Mouse (Mus musculus) CH12.LX (cell line): Measurements from ENCODE around the gene Scube3. TPM values are rescaled to one million over a fixed set of nuclear protein-coding genes. Genes with fewer than 3 reads are reported as not detected.

ENCODE experiments used
- DNase-seq: peaks from one replicate; pipeline ENCODE4 v3.0.0-alpha.2; 2013; ENCODE audit errors: extremely low read depth
- H3K27ac ChIP-seq: 2 replicates; pipeline ENCODE4 v1.5.1; 2012; ENCODE audit warnings: low read depth, mild to moderate bottlenecking, control low read depth, moderate library complexity; ENCODE audit not compliant: insufficient read depth
- H3K27me3 ChIP-seq: replicated peaks from 2 replicates; pipeline ENCODE3; 2012; ENCODE audit warnings: inconsistent platforms
- H3K36me3 ChIP-seq, 2 experiments: replicated peaks in 1 of 2; 2 replicates each; pipeline versions ENCODE3 to v1.6.1; 2012; ENCODE audit warnings: inconsistent platforms in 1 of 2, low read length in 1 of 2, mild to moderate bottlenecking in 1 of 2, mixed read lengths in 1 of 2, moderate library complexity in 1 of 2; ENCODE audit not compliant: control insufficient read depth in 1 of 2, insufficient read depth in 1 of 2
- H3K4me1 ChIP-seq, 2 experiments: 2 replicates each; pipeline ENCODE4 v1.6.1; 2012; ENCODE audit warnings: inconsistent platforms in 1 of 2, moderate library complexity in 1 of 2; ENCODE audit not compliant: insufficient read depth in 2 of 2, control insufficient read depth in 1 of 2
- H3K4me2 ChIP-seq: 2 replicates; pipeline ENCODE4 v1.6.1; 2012; ENCODE audit warnings: low read depth, mild to moderate bottlenecking, control low read depth; ENCODE audit not compliant: poor library complexity, insufficient read depth, severe bottlenecking
- H3K4me3 ChIP-seq, 3 experiments: fragments of 150-350 bp in 1 of 3; sonication (generic) in 1 of 3; replicated peaks in 1 of 3; 2 replicates each; pipeline versions ENCODE3 to v1.5.1; 2011 to 2012; ENCODE audit warnings: low read depth in 2 of 3, low read length in 2 of 3, mild to moderate bottlenecking in 2 of 3, moderate library complexity in 2 of 3, control low read depth in 1 of 3, improper control_type of control experiment in 1 of 3, inconsistent platforms in 1 of 3, mixed read lengths in 1 of 3; ENCODE audit not compliant: poor library complexity in 1 of 3
- H3K79me2 ChIP-seq: replicated peaks from 2 replicates; pipeline ENCODE4 v1.6.1; 2012; ENCODE audit warnings: mild to moderate bottlenecking, moderate library complexity; ENCODE audit not compliant: control insufficient read depth, poor library complexity, insufficient read depth, severe bottlenecking; ENCODE audit errors: extremely low read depth
- H3K9ac ChIP-seq: 2 replicates; pipeline ENCODE4 v1.6.1; 2012; ENCODE audit warnings: low read depth, mild to moderate bottlenecking, control low read depth, moderate library complexity; ENCODE audit not compliant: insufficient read depth
- H3K9me3 ChIP-seq: replicated peaks from 2 replicates; pipeline ENCODE3; 2012; ENCODE audit warnings: low read length, inconsistent platforms, mixed read lengths
- BHLHE40 ChIP-seq: IDR thresholded peaks from 2 replicates; pipeline ENCODE4 v1.6.1; 2011; ENCODE audit warnings: mild to moderate bottlenecking, low read depth, low read length, improper control_type of control experiment
- CHD1 ChIP-seq: IDR thresholded peaks from 2 replicates; pipeline ENCODE4 v1.6.1; 2012; ENCODE audit warnings: low read depth, low read length, improper control_type of control experiment, inconsistent platforms
- CHD2 ChIP-seq: IDR thresholded peaks from 2 replicates; pipeline ENCODE4 v1.6.1; 2011; ENCODE audit warnings: low read length, improper control_type of control experiment
- CTCF ChIP-seq, 2 experiments: IDR thresholded peaks in 1 of 2; conservative IDR thresholded peaks in 1 of 2; 2 replicates each; pipeline ENCODE4 v1.5.1; 2011 to 2012; ENCODE audit warnings: low read depth in 2 of 2, low read length in 2 of 2, improper control_type of control experiment in 1 of 2, inconsistent platforms in 1 of 2, mild to moderate bottlenecking in 1 of 2, moderate library complexity in 1 of 2
- E2F4 ChIP-seq: IDR thresholded peaks from 2 replicates; pipeline ENCODE4 v1.6.1; 2011; ENCODE audit warnings: low read depth, low read length, improper control_type of control experiment; ENCODE audit not compliant: insufficient replicate concordance
- ELF1 ChIP-seq: IDR thresholded peaks from 2 replicates; pipeline ENCODE4 v1.6.1; 2014; ENCODE audit warnings: low read depth, mild to moderate bottlenecking, inconsistent platforms, low read length, improper control_type of control experiment
- EP300 ChIP-seq: IDR thresholded peaks from 2 replicates; pipeline ENCODE4 v1.6.1; 2011; ENCODE audit warnings: low read length, improper control_type of control experiment
- ETS1 ChIP-seq: conservative IDR thresholded peaks from 2 replicates; pipeline ENCODE4 v1.6.1; 2012; ENCODE audit warnings: low read depth, mild to moderate bottlenecking, inconsistent platforms, low read length, improper control_type of control experiment, moderate library complexity
- GABPA ChIP-seq: IDR thresholded peaks from 2 replicates; pipeline ENCODE4 v1.6.1; 2012; ENCODE audit warnings: low read depth, low read length, improper control_type of control experiment, inconsistent platforms; ENCODE audit not compliant: insufficient replicate concordance
- IRF4 ChIP-seq: IDR thresholded peaks from 2 replicates; pipeline ENCODE4 v1.6.1; 2014; ENCODE audit warnings: low read depth, mild to moderate bottlenecking, inconsistent platforms, low read length, improper control_type of control experiment
- KAT2A ChIP-seq: IDR thresholded peaks from 2 replicates; pipeline ENCODE4 v1.6.1; 2012; ENCODE audit warnings: low read length, improper control_type of control experiment, inconsistent platforms; ENCODE audit not compliant: insufficient replicate concordance
- MAFK ChIP-seq: IDR thresholded peaks from 2 replicates; pipeline ENCODE4 v1.6.1; 2011; ENCODE audit warnings: low read length, improper control_type of control experiment; ENCODE audit not compliant: insufficient replicate concordance
- MAX ChIP-seq: IDR thresholded peaks from 2 replicates; pipeline ENCODE4 v1.6.1; 2011; ENCODE audit warnings: low read length, improper control_type of control experiment
- MAZ ChIP-seq: IDR thresholded peaks from 2 replicates; pipeline ENCODE4 v1.6.1; 2012; ENCODE audit warnings: low read depth, mild to moderate bottlenecking, inconsistent platforms, low read length, improper control_type of control experiment, moderate library complexity
- MEF2A ChIP-seq: IDR thresholded peaks from 2 replicates; pipeline ENCODE4 v1.6.1; 2014; ENCODE audit warnings: low read depth, mild to moderate bottlenecking, inconsistent platforms, low read length, improper control_type of control experiment, borderline replicate concordance
- NRF1 ChIP-seq: IDR thresholded peaks from 2 replicates; pipeline ENCODE4 v1.6.1; 2014; ENCODE audit warnings: low read depth, mild to moderate bottlenecking, inconsistent platforms, low read length, improper control_type of control experiment, moderate library complexity
- PAX5 ChIP-seq: IDR thresholded peaks from 2 replicates; pipeline ENCODE4 v1.6.1; 2012; ENCODE audit warnings: low read length, inconsistent platforms, mixed read lengths
- POLR2A ChIP-seq: IDR thresholded peaks from 2 replicates; pipeline ENCODE4 v1.6.1; 2011; ENCODE audit warnings: low read depth, mild to moderate bottlenecking, improper control_type of control experiment, low read length
- POLR2AphosphoS2 ChIP-seq: IDR thresholded peaks from 2 replicates; pipeline ENCODE4 v1.6.1; 2011; ENCODE audit warnings: low read depth, low read length, improper control_type of control experiment
- SIN3A ChIP-seq: IDR thresholded peaks from 2 replicates; pipeline ENCODE4 v1.6.1; 2012; ENCODE audit warnings: low read length, improper control_type of control experiment, inconsistent platforms
- SMC3 ChIP-seq: IDR thresholded peaks from 2 replicates; pipeline ENCODE4 v1.6.1; 2011; ENCODE audit warnings: low read depth, low read length, improper control_type of control experiment
- TBP ChIP-seq: conservative IDR thresholded peaks from 2 replicates; pipeline ENCODE4 v1.6.1; 2011; ENCODE audit warnings: low read depth, low read length, improper control_type of control experiment
- USF1 ChIP-seq: IDR thresholded peaks from 2 replicates; pipeline ENCODE4 v1.6.1; 2014; ENCODE audit warnings: low read depth, mild to moderate bottlenecking, inconsistent platforms, low read length, improper control_type of control experiment
- USF2 ChIP-seq: conservative IDR thresholded peaks from 2 replicates; pipeline ENCODE4 v1.6.1; 2011; ENCODE audit warnings: low read depth, low read length, improper control_type of control experiment
- ZC3H11A ChIP-seq: IDR thresholded peaks from 2 replicates; pipeline ENCODE4 v1.6.1; 2012; ENCODE audit warnings: low read depth, mild to moderate bottlenecking, inconsistent platforms, low read length, improper control_type of control experiment
- ZNF384 ChIP-seq: IDR thresholded peaks from 2 replicates; pipeline ENCODE4 v1.6.1; 2012; ENCODE audit warnings: low read depth, low read length, improper control_type of control experiment, inconsistent platforms
- dilution Hi-C: fragments of 300-500 bp; cut with MboI; formaldehyde crosslinking; loops from 2 replicates; pipeline ENCODE4 v1.14.3; 2020; ENCODE audit warnings: low sequenced_read_pairs; ENCODE audit not compliant: extremely low pct_unique_long_range_greater_than_20kb, extremely low pct_ligation_motif_present
- in situ Hi-C: fragments of 300-500 bp; cut with MboI; formaldehyde crosslinking; loops from 3 replicates; pipeline ENCODE4 v1.14.3; 2019; ENCODE audit warnings: low sequenced_read_pairs, low pct_ligation_motif_present, low pct_unique_long_range_greater_than_20kb, mixed read lengths
- polyA plus RNA-seq: library from polyadenylated mRNA; unstranded; fragments of >175 nt; gene quantifications from 2 replicates; pipeline ENCODE4 v1.2.1, GENCODE M21; 2012; ENCODE audit warnings: low read depth; ENCODE audit not compliant: insufficient read length
- total RNA-seq, 2 experiments: library from RNA; depleted of rRNA; stranded (reverse); fragments of 300-350 nt in 1 of 2; fragments of >200 nt in 1 of 2; gene quantifications; 2 replicates each; pipeline ENCODE4 v1.2.3; 2012 to 2014

Gene Scube3
- total and polyA plus RNA-seq, 3 experiments, result 0.08 to 0.19 TPM; not detected in 1

- TF ChIP-seq MAFK, result no peak
- no peak for TF ChIP-seq PAX5
- TF ChIP-seq ZC3H11A, result no peak
- no peak for TF ChIP-seq CHD2
- no peak for TF ChIP-seq MEF2A
- no peak for TF ChIP-seq SIN3A
- TF ChIP-seq NRF1, result no peak
- no peaks in the 10 kb centered on the region for H3K27me3 ChIP-seq
- H3K9ac ChIP-seq, result no peak overlapping the region
- H3K36me3 ChIP-seq, result no peaks in the 10 kb centered on the region
- dilution Hi-C loops, result no loop called here
- H3K27ac ChIP-seq, result no peak overlapping the region
- H3K4me3 ChIP-seq, result no peak overlapping the region
- H3K4me2 ChIP-seq, result no peak overlapping the region
- no peaks in the 10 kb centered on the region for H3K4me1 ChIP-seq
- peaks cover 28% of the 10 kb centered on the region for H3K9me3 ChIP-seq
- H3K79me2 ChIP-seq, result no peaks in the 10 kb centered on the region
- in situ Hi-C loops, result loop anchor here (25.0 kb wide), 1 partner anchor 215 kb away; the partner anchor contains the start of gene Fance
- no peak for DNase-seq
Observed at GRCm38 (mm10) chr17:28097308-28097707, 44.6 kb upstream of the Scube3 start.

GRCm38 (mm10) chr17:28099086-28099485 lies 42.9 kb upstream of the Scube3 start:
- TF ChIP-seq USF1 (no peak), CTCF (conservative IDR thresholded peaks at IDR 0.05 in 1 of 2, IDR thresholded peaks at IDR 0.05 in 1 of 2; ENCODE audit: low read depth in 2 of 2, low read length in 2 of 2) (no peak), MAZ (no peak), ZNF384 (no peak), KAT2A (no peak), IRF4 (no peak), ELF1 (no peak), POLR2A (no peak), CHD1 (no peak), GABPA (no peak), TBP (no peak), USF2 (no peak), EP300 (no peak), E2F4 (no peak), ETS1 (no peak), CHD2 (no peak), MAX (no peak), POLR2AphosphoS2 (no peak), SMC3 (no peak), BHLHE40 (no peak)
- no peaks in the 10 kb centered on the region for H3K36me3 ChIP-seq
- dilution Hi-C loops, result no loop called here
- no peak overlapping the region for H3K4me2 ChIP-seq
- no peaks in the 10 kb centered on the region for H3K27me3 ChIP-seq
- in situ Hi-C loops, result loop anchor here (25.0 kb wide), 1 partner anchor 213 kb away; the partner anchor contains the start of gene Fance
- peaks cover 5 to 8% of the 10 kb centered on the region in 2 experiments for H3K4me1 ChIP-seq
- DNase-seq, result no peak
- H3K4me3 ChIP-seq, result no peak overlapping the region
- no peak overlapping the region for H3K9ac ChIP-seq
- H3K79me2 ChIP-seq, result no peaks in the 10 kb centered on the region
- peaks cover 18% of the 10 kb centered on the region for H3K9me3 ChIP-seq
- H3K27ac ChIP-seq, result no peak overlapping the region
